Mouse (Mus musculus): Measurements from ENCODE around the gene Gna14. TPM values are rescaled to one million over a fixed set of nuclear protein-coding genes. Genes with fewer than 3 reads are reported as not detected.

The Gna14 gene
- polyA plus RNA-seq, 1 experiment from 2014 or later = 23.8 TPM

DNA sequence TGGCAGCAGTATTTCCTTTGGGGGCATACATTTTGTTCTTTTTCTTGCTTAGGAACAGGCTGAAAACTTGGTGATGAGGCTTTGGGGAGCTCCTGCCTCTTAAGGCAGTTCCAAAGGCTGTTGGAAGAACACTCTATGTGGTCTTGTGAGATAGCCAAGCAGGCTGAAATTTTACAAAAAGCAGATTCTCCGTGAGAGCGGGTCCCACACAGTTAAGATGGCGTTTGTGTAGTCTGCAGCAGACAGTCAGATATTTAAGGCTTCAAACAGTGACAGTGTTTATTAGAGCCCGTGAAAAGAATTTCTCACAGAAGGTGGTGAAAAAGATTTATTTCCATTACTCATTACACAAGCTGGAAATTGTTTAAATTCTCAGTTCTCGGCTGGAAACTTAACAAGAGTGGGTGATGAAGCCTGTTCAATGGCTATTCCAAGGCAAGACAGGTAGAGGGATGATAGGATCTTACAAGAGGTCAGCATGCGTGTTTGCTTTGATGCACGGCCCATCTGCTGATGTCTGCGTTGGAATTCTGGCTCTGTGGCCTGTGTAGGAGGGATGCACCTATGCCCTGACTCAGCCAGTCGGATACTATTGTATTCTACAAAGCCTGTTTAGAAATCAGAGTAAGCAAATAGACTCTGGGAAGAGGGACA lies 123.8 kb downstream of the Gna14 start:
- H3K36me3 ChIP-seq (ENCODE audit: control insufficient read depth, insufficient read depth, low read length) = no peaks in the 10 kb centered on the region
- ATAC-seq (replicated peaks; ENCODE audit: low FRiP score, low TSS enrichment, low read depth) (peak; percentile 67), DNase-seq (ENCODE audit: low spot score) (no peak)
- no peaks in the 10 kb centered on the region for H3K27me3 ChIP-seq (replicated peaks; ENCODE audit: control insufficient read depth, insufficient read depth, low read length)
- H3K27ac ChIP-seq (ENCODE audit: low read depth) = peak overlapping the region; percentile 88
- H3K4me3 ChIP-seq (ENCODE audit: low read depth, low read length) = no peak overlapping the region
- H3K4me2 ChIP-seq (ENCODE audit: low read length) = no peak overlapping the region
- H3K4me1 ChIP-seq (replicated peaks; ENCODE audit: control insufficient read depth, insufficient read depth, low read length) = peaks cover 35% of the 10 kb centered on the region
- no peaks in the 10 kb centered on the region for H3K9me3 ChIP-seq (ENCODE audit: control insufficient read depth, low read length)
- no peak overlapping the region for H3K9ac ChIP-seq (ENCODE audit: low read length)
- 23% methylated on average over 9 of the region's 9 CpGs for WGBS

DNA sequence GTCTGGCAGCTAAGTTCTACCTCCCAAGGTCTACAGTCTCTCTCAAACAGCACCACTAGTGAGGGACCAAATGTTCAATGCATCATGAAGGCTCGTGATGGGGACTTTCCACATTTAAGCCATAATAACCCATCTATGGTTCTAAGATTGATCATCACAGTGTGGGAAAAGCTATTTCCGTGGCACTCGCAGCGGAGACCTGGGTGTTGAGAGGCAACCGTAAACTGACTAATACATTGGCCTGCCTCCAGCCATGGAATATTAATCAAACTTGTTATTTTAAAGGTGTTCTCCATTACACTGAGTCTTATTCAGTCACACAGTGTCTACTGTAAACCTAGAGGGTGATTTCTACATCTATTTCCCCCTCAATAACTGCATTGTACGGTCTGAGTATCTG lies 127.1 kb downstream of the Gna14 start:
- no peak overlapping the region for H3K27ac ChIP-seq (ENCODE audit: low read depth)
- H3K9ac ChIP-seq (ENCODE audit: low read length) = no peak overlapping the region
- H3K27me3 ChIP-seq (replicated peaks; ENCODE audit: control insufficient read depth, insufficient read depth, low read length) = no peaks in the 10 kb centered on the region
- no peak for ATAC-seq (replicated peaks; ENCODE audit: low FRiP score, low TSS enrichment, low read depth)
- DNase-seq (ENCODE audit: low spot score) = no peak
- WGBS = 61% methylated on average over 6 of the region's 6 CpGs
- H3K9me3 ChIP-seq (ENCODE audit: control insufficient read depth, low read length) = no peaks in the 10 kb centered on the region
- H3K4me3 ChIP-seq (ENCODE audit: low read depth, low read length) = no peak overlapping the region
- no peak overlapping the region for H3K4me2 ChIP-seq (ENCODE audit: low read length)
- H3K4me1 ChIP-seq (replicated peaks; ENCODE audit: control insufficient read depth, insufficient read depth, low read length) = peaks cover 17% of the 10 kb centered on the region; the same call in 1 of the 2 replicates
- no peaks in the 10 kb centered on the region for H3K36me3 ChIP-seq (ENCODE audit: control insufficient read depth, insufficient read depth, low read length)

DNA sequence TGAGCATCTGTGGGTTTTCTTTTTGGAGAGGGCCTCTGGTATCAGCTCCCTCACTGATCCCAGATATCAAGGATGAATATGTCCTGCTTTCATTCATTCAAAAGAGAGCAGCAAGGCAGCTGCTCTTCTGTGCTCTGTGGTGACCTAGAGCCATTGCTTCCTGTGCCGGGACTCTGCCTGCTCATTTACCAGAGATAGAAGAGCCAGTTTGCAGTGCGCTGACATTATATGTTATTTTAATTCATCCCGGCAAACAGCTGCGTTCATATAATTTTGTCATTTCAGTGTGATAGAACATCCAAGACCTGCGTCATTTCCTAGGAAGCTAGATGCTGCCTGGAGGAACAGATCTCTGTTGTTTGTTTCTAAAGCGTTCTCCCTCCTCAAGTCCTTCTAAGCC lies 141.2 kb downstream of the Gna14 start:
- Histone ChIP-seq H3K9ac (ENCODE audit: low read length) (no peak overlapping the region), H3K4me1 (replicated peaks; ENCODE audit: control insufficient read depth, insufficient read depth, low read length) (peaks cover 11% of the 10 kb centered on the region; the same call in 1 of the 2 replicates), H3K27ac (ENCODE audit: low read depth) (peak overlapping the region; percentile 47; the same call in 1 of the 2 replicates), H3K9me3 (ENCODE audit: control insufficient read depth, low read length) (no peaks in the 10 kb centered on the region), H3K36me3 (ENCODE audit: control insufficient read depth, insufficient read depth, low read length) (no peaks in the 10 kb centered on the region), H3K27me3 (replicated peaks; ENCODE audit: control insufficient read depth, insufficient read depth, low read length) (no peaks in the 10 kb centered on the region), H3K4me3 (ENCODE audit: low read depth, low read length) (no peak overlapping the region), H3K4me2 (ENCODE audit: low read length) (no peak overlapping the region)
- whole genome bisulfite sequencing = 44% methylated on average over 6 of the region's 6 CpGs
- DNase-seq (ENCODE audit: low spot score) = no peak
- ATAC-seq (replicated peaks; ENCODE audit: low FRiP score, low TSS enrichment, low read depth) = no peak

DNA sequence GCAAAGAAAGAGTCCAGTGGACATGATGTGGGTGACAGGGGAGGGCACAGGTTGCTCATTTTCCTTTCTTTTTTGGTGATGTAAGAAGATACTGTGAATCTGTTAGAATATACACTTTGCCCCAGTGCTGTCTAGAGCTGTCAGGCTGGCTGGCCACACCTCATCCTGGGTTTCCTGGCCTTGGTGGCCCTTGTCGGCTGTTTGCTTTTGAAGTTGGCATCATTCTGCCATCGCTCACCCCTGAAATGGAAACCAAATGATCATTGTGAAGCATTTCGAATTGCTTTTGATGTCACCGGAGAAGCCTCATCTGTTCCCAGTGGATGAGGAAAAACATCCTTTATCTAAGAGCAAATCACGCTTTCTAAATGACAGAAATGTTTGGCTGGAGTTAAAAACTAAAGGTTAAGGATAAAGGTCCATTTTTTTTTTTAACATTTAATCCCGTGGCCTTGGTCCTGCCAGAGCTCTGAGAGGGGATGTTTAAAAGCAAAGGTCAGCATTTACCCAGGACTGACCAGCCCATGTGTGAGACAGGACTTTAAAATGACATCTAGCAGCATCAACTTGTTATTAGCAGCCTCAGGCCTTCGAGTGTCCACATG lies 144.2 kb downstream of the Gna14 start:
- no peak for ATAC-seq (replicated peaks; ENCODE audit: low FRiP score, low TSS enrichment, low read depth)
- Histone ChIP-seq H3K4me2 (ENCODE audit: low read length) (no peak overlapping the region), H3K27me3 (replicated peaks; ENCODE audit: control insufficient read depth, insufficient read depth, low read length) (no peaks in the 10 kb centered on the region), H3K9ac (ENCODE audit: low read length) (no peak overlapping the region), H3K27ac (ENCODE audit: low read depth) (no peak overlapping the region), H3K36me3 (ENCODE audit: control insufficient read depth, insufficient read depth, low read length) (no peaks in the 10 kb centered on the region), H3K4me3 (ENCODE audit: low read depth, low read length) (no peak overlapping the region), H3K4me1 (replicated peaks; ENCODE audit: control insufficient read depth, insufficient read depth, low read length) (peaks cover 11% of the 10 kb centered on the region; the same call in 1 of the 2 replicates), H3K9me3 (ENCODE audit: control insufficient read depth, low read length) (no peaks in the 10 kb centered on the region)
- 83% methylated on average over 7 of the region's 7 CpGs for WGBS
- DNase-seq (ENCODE audit: low spot score) = no peak

DNA sequence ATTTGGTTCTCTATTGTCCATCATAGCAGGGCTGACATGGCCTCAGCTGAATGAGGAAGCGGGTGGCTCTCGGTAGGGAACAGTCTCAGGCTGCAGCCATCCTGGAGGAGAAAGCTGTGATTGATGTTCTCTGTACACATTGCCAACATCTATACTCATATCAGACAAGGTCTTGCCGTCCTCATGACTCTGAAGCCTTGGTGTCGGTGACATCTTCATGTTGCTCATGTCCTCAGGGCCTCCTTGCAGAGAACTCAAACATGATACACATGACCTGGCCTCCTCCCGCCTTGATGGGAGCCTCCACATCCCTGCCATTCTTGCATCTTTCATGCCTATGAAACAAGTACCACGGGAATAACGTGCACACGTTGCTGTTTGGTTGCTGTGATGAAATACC lies 144.9 kb downstream of the Gna14 start:
- ATAC-seq (replicated peaks; ENCODE audit: low FRiP score, low TSS enrichment, low read depth) (no peak), DNase-seq (ENCODE audit: low spot score) (no peak)
- Histone ChIP-seq H3K9me3 (ENCODE audit: control insufficient read depth, low read length) (no peaks in the 10 kb centered on the region), H3K9ac (ENCODE audit: low read length) (no peak overlapping the region), H3K27ac (ENCODE audit: low read depth) (no peak overlapping the region), H3K4me1 (replicated peaks; ENCODE audit: control insufficient read depth, insufficient read depth, low read length) (peaks cover 11% of the 10 kb centered on the region; the same call in 1 of the 2 replicates), H3K27me3 (replicated peaks; ENCODE audit: control insufficient read depth, insufficient read depth, low read length) (no peaks in the 10 kb centered on the region), H3K36me3 (ENCODE audit: control insufficient read depth, insufficient read depth, low read length) (no peaks in the 10 kb centered on the region), H3K4me2 (ENCODE audit: low read length) (no peak overlapping the region), H3K4me3 (ENCODE audit: low read depth, low read length) (no peak overlapping the region)
- WGBS = 94% methylated on average over 8 of the region's 8 CpGs

DNA sequence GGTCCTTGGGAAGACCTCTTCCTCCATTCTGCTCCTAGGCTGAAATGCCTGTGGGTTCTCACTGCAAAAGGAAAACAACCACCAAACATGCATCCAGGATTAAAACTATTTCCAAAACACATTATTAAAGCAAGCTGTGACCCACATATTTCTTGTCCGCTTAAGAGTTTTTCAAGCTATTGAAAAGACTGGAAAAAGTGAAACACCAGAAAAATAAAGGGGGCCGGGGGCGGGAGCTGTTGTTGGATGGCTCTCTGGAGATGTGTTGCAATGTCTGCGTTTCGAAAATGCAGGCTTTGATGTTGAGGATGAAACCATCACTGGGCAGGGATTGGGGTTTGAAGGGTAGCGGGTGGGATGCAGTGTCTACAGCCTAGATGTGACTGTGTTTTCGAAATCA lies 149.0 kb downstream of the Gna14 start:
- Histone ChIP-seq H3K9me3 (ENCODE audit: control insufficient read depth, low read length) (no peaks in the 10 kb centered on the region), H3K9ac (ENCODE audit: low read length) (no peak overlapping the region), H3K4me1 (replicated peaks; ENCODE audit: control insufficient read depth, insufficient read depth, low read length) (no peaks in the 10 kb centered on the region), H3K4me3 (ENCODE audit: low read depth, low read length) (no peak overlapping the region), H3K36me3 (ENCODE audit: control insufficient read depth, insufficient read depth, low read length) (no peaks in the 10 kb centered on the region), H3K4me2 (ENCODE audit: low read length) (no peak overlapping the region), H3K27ac (ENCODE audit: low read depth) (no peak overlapping the region), H3K27me3 (replicated peaks; ENCODE audit: control insufficient read depth, insufficient read depth, low read length) (no peaks in the 10 kb centered on the region)
- WGBS = 92% methylated on average over 7 of the region's 7 CpGs
- ATAC-seq (replicated peaks; ENCODE audit: low FRiP score, low TSS enrichment, low read depth) (no peak), DNase-seq (ENCODE audit: low spot score) (no peak)

DNA sequence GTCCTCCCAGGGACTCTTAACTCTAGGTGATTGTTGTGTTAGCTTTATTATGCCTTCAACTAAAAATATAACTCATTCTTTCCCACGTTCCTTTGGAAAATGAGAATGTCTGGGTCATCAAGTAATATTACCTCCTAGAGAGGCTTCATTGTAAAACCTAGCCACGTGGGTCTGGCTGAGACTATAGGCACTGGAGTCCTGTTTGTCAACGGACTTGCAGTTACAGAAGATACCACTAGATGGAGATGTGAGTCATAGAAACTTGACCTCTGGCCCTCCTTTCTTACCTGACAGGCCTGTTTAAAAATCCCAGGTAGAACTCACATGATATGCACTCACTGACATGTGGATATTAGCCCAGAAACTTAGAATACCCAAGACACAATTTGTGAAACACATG lies 149.8 kb downstream of the Gna14 start:
- no peak overlapping the region for H3K27ac ChIP-seq (ENCODE audit: low read depth)
- no peaks in the 10 kb centered on the region for H3K4me1 ChIP-seq (replicated peaks; ENCODE audit: control insufficient read depth, insufficient read depth, low read length)
- 15% methylated on average over 3 of the region's 3 CpGs for WGBS
- no peak overlapping the region for H3K4me2 ChIP-seq (ENCODE audit: low read length)
- H3K36me3 ChIP-seq (ENCODE audit: control insufficient read depth, insufficient read depth, low read length) = no peaks in the 10 kb centered on the region
- no peaks in the 10 kb centered on the region for H3K27me3 ChIP-seq (replicated peaks; ENCODE audit: control insufficient read depth, insufficient read depth, low read length)
- H3K4me3 ChIP-seq (ENCODE audit: low read depth, low read length) = no peak overlapping the region
- no peak for ATAC-seq (replicated peaks; ENCODE audit: low FRiP score, low TSS enrichment, low read depth)
- H3K9me3 ChIP-seq (ENCODE audit: control insufficient read depth, low read length) = no peaks in the 10 kb centered on the region
- H3K9ac ChIP-seq (ENCODE audit: low read length) = no peak overlapping the region
- no peak for DNase-seq (ENCODE audit: low spot score)

DNA sequence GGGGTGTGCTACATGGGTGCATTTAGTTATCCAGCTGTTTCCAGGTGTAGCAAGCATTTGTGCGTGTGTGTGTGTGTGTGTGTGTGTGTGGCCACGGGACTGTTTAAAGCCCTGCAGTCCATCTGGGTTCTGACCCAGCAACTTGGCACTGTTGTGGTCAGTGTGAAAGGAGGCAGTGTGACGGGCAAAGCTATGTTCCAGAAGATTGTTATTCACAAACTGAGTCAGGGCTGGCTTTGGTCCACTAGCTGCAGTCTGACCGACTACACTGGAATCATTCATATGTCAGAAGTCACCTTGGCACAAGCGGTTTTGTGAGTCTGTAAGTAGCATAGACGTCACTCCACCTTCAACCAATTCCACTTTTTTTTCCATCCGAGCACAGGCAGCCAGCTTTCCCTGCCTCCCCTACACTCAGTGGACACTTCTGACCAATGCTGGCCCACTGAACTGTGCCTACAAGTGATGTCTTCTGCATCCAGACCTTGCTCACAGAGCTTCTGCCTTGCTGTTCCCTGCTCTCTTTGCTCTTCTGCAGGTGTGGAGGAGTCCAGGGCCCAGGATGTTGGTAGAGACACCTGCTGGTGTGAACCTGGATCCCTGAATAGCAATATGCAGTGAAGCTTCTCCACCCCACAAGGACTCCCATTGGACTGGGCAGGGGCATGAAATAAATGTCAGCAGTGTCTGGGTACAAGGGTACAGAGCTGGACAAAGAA lies 157.9 kb downstream of the Gna14 start:
- Histone ChIP-seq H3K9ac (ENCODE audit: low read length) (no peak overlapping the region), H3K4me3 (ENCODE audit: low read depth, low read length) (no peak overlapping the region), H3K4me2 (ENCODE audit: low read length) (no peak overlapping the region), H3K9me3 (ENCODE audit: control insufficient read depth, low read length) (no peaks in the 10 kb centered on the region), H3K27me3 (replicated peaks; ENCODE audit: control insufficient read depth, insufficient read depth, low read length) (no peaks in the 10 kb centered on the region), H3K4me1 (replicated peaks; ENCODE audit: control insufficient read depth, insufficient read depth, low read length) (peaks cover 5% of the 10 kb centered on the region; the same call in 1 of the 2 replicates), H3K36me3 (ENCODE audit: control insufficient read depth, insufficient read depth, low read length) (no peaks in the 10 kb centered on the region), H3K27ac (ENCODE audit: low read depth) (no peak overlapping the region)
- ATAC-seq (replicated peaks; ENCODE audit: low FRiP score, low TSS enrichment, low read depth) = no peak
- WGBS = 86% methylated on average over 7 of the region's 7 CpGs
- DNase-seq (ENCODE audit: low spot score) = peak; percentile 46

Data from intestine, embryonic 14.5 days (tissue).